Mouse (Mus musculus): ENCODE results near the gene Lpin1.

DNA sequence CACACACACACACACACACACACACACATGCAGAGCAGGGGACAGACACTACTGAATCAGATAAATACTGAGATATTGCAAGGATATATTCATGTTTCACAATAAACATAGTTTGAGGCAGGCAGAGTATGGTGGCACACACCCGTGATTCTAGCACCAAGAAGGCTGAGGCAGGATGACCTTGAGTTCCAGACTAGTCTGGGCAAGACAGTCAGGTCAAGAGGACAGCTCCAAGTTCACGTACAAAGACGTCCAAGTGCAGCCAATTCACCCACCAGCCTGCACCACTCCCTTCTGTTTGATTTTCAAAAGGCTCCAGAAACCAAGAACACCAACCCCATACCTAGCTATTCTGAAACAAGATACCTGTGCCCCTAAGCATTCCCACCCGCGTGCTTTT is 23.0 kb downstream of the Lpin1 start:
- TF ChIP-seq CTCF (IDR thresholded peaks at IDR 0.05; ENCODE audit: borderline replicate concordance, insufficient read depth, low read depth, low read length) (no peak), POLR2A (IDR thresholded peaks at IDR 0.05; ENCODE audit: borderline replicate concordance, insufficient read depth, low read length) (no peak)

Data from cerebellum, adult 2 months (tissue).